ENCODE assay signal across 27 mouse cellular contexts in the genomic region with DNA sequence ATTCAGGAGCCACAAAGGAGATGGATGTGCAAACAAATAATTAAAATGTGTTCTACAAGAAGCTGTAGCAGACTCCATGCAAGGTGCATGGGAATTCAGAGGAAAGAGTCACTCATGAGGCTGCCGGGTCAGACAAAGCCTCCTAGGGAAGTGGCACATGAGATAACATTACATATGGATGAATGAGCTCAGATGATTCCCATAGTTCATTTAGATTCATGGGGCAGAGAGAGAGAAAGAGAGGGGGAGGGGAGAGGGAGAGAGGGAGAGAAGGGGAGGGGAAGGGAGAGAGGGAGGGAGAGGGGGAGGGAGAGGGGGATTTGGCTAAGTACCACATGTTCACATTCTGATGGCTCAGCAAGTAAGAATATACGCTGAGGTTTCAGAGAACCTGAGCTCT. TPM values are rescaled to one million over a fixed set of nuclear protein-coding genes. Genes with fewer than 3 reads are reported as not detected.
"Had no signal": no experiment of that assay in that cellular context is flagged by ENCODE, and none has a peak within 500 bp of the region (broad histone marks: within the 10 kb centered on the region; RNA-seq: fewer than 3 reads in every experiment).

No protein-coding gene starts in this region.

- DNase-seq: gastrocnemius, postnatal 14 days; gastrocnemius, postnatal 36 days; heart, adult 11 months; heart, adult 2 months; heart, postnatal 14 days; heart, postnatal 36 days; kidney, adult 11 months; kidney, adult 2 months; kidney, adult 9 months; kidney, postnatal 14 days; kidney, postnatal 36 days; layer of hippocampus, adult 9-11 months; layer of hippocampus, postnatal 36 days; left cerebral cortex, postnatal 4 days had no signal

- H3K36me3 ChIP-seq: heart, embryonic 13.5 days; heart, embryonic 15.5 days; hindbrain, embryonic 13.5 days; hindbrain, embryonic 15.5 days; kidney, embryonic 15.5 days; limb, embryonic 13.5 days; limb, embryonic 15.5 days had no signal

- H3K4me2 ChIP-seq: heart, embryonic 11.5 days; heart, embryonic 13.5 days; heart, embryonic 15.5 days; hindbrain, embryonic 13.5 days; hindbrain, embryonic 15.5 days; kidney, embryonic 15.5 days; limb, embryonic 13.5 days; limb, embryonic 15.5 days had no signal

- H3K4me3 ChIP-seq: heart, adult 2 months; heart, embryonic 13.5 days; heart, embryonic 15.5 days; hindbrain, embryonic 13.5 days; hindbrain, embryonic 15.5 days; kidney, embryonic 15.5 days; limb, embryonic 13.5 days; limb, embryonic 15.5 days had no signal

- ATAC-seq: hindbrain, postnatal 0 days; intestine, embryonic 16.5 days had no signal

- H3K27me3 ChIP-seq: heart, embryonic 13.5 days; heart, embryonic 15.5 days; hindbrain, embryonic 13.5 days; hindbrain, embryonic 15.5 days; kidney, embryonic 15.5 days; limb, embryonic 13.5 days; limb, embryonic 15.5 days had no signal

- H3K4me1 ChIP-seq: heart, embryonic 13.5 days; heart, embryonic 15.5 days; hindbrain, embryonic 13.5 days; hindbrain, embryonic 15.5 days; limb, embryonic 13.5 days; limb, embryonic 15.5 days had no signal

- H3K9ac ChIP-seq: heart, embryonic 13.5 days; heart, embryonic 15.5 days; hindbrain, embryonic 13.5 days; hindbrain, embryonic 15.5 days; kidney, embryonic 15.5 days; limb, embryonic 13.5 days; limb, embryonic 15.5 days had no signal

- H3K9me3 ChIP-seq: heart, embryonic 13.5 days; heart, embryonic 15.5 days; hindbrain, embryonic 13.5 days; hindbrain, embryonic 15.5 days; kidney, embryonic 15.5 days; limb, embryonic 13.5 days; limb, embryonic 15.5 days had no signal

- H3K27ac ChIP-seq: heart, adult 2 months; heart, embryonic 13.5 days; heart, embryonic 15.5 days; hindbrain, embryonic 13.5 days; hindbrain, embryonic 15.5 days; hindbrain, postnatal 0 days; kidney, embryonic 15.5 days; kidney, postnatal 0 days; limb, embryonic 13.5 days; limb, embryonic 15.5 days had no signal

RNA-seq across cellular contexts. Expression of a gene that starts 52.6 kb away (rescaled TPM):
- polyA plus RNA-seq: hindbrain, embryonic 11.5 days; hindbrain, embryonic 13.5 days; hindbrain, embryonic 15.5 days; intestine, embryonic 14.5 days; limb, embryonic 13.5 days had no signal
